Mouse (Mus musculus) midbrain, embryonic 14.5 days (tissue): Measurements from ENCODE around the gene Dennd4b. TPM values are rescaled to one million over a fixed set of nuclear protein-coding genes. Genes with fewer than 3 reads are reported as not detected.
A peak's percentile ranks its signal among the peaks of the same experiment; 100 is the strongest.

Experiments
- ATAC-seq: fragments of 200-750 bp; cut with Nextera tagmentation; 2 replicates; pipeline ENCODE4 v1.8.0; 2017; ENCODE audit warnings: moderate number of reproducible peaks, moderate library complexity; ENCODE audit not compliant: low FRiP score, low TSS enrichment
- DNase-seq: peaks from one replicate; pipeline ENCODE4 v3.0.0-alpha.2; 2015
- H3K27ac ChIP-seq: fragments of 300-500 bp; sonication (generic); replicated peaks from 2 replicates; pipeline ENCODE4 v1.5.1; 2014; ENCODE audit warnings: mild to moderate bottlenecking, low read depth, low read length, moderate library complexity
- H3K27me3 ChIP-seq: fragments of 300-500 bp; sonication (generic); 2 replicates; pipeline ENCODE4 v1.6.1; 2014; ENCODE audit warnings: low read length, control low read depth, mixed read lengths; ENCODE audit not compliant: control insufficient read depth, insufficient read depth
- H3K36me3 ChIP-seq: fragments of 300-500 bp; sonication (generic); 2 replicates; pipeline ENCODE4 v1.6.1; 2014; ENCODE audit warnings: low read length, control low read depth; ENCODE audit not compliant: control insufficient read depth, insufficient read depth
- H3K4me1 ChIP-seq: fragments of 300-500 bp; sonication (generic); 2 replicates; pipeline ENCODE4 v1.6.1; 2014; ENCODE audit warnings: mild to moderate bottlenecking, antibody characterized with exemption, low read length, control low read depth; ENCODE audit not compliant: control insufficient read depth, insufficient read depth
- H3K4me2 ChIP-seq: fragments of 300-500 bp; sonication (generic); 2 replicates; pipeline ENCODE4 v1.6.1; 2014; ENCODE audit warnings: mild to moderate bottlenecking, low read length, moderate library complexity
- H3K4me3 ChIP-seq: fragments of 300-500 bp; sonication (generic); replicated peaks from 2 replicates; pipeline ENCODE4 v1.5.1; 2014; ENCODE audit warnings: low read depth, low read length
- H3K9ac ChIP-seq: fragments of 300-500 bp; sonication (generic); replicated peaks from 2 replicates; pipeline ENCODE4 v1.6.1; 2014; ENCODE audit warnings: mild to moderate bottlenecking, low read length, moderate library complexity
- H3K9me3 ChIP-seq: fragments of 300-500 bp; sonication (generic); 2 replicates; pipeline ENCODE4 v1.6.1; 2016; ENCODE audit warnings: low read length, control low read depth, mixed read lengths; ENCODE audit not compliant: control insufficient read depth
- WGBS: fragments of 180-500 bp; shearing (Covaris S2); extraction: QIAGEN DNeasy Blood & Tissue Kit; methylation state at CpG from one replicate; pipeline ENCODE4 v1.1.7; 2014; 5-methylcytosine and 5-hydroxymethylcytosine counted together
- polyA plus RNA-seq: library from polyadenylated mRNA; unstranded; fragments of >200 nt; fragmentation: Nextera tagmentation; extraction: Ambion mirVana; gene quantifications from 2 replicates; pipeline ENCODE4 v1.2.1, GENCODE M21; 2014

Gene Dennd4b
- polyA plus RNA-seq, 1 experiment from 2014 or later, result 7.3 TPM

- peak overlapping the region; percentile 88 for H3K4me2 ChIP-seq
- peaks cover 9% of the 10 kb centered on the region for H3K4me1 ChIP-seq
- DNase-seq, result no peak
- no peak for ATAC-seq
- H3K27ac ChIP-seq, result peak overlapping the region; percentile 86
- H3K4me3 ChIP-seq, result peak overlapping the region; percentile 85
- H3K9ac ChIP-seq, result peak overlapping the region; percentile 80; the same call in 1 of the 2 replicates
- H3K9me3 ChIP-seq, result no peaks in the 10 kb centered on the region
- 16% methylated on average over 8 of the region's 8 CpGs for WGBS
- no peaks in the 10 kb centered on the region for H3K27me3 ChIP-seq
- peaks cover 19% of the 10 kb centered on the region for H3K36me3 ChIP-seq
Measured at GRCm38 (mm10) chr3:90231075-90231474, 33.9 kb upstream of the Dennd4b start.

- peak; percentile 97 for DNase-seq
- H3K4me3 ChIP-seq, result peak within 1 kb of the TSS; percentile 85
- H3K27ac ChIP-seq, result peak within 1 kb of the TSS; percentile 86
- H3K36me3 ChIP-seq, result peaks cover 26% of the 10 kb centered on the region
- no peaks in the 10 kb centered on the region for H3K9me3 ChIP-seq
- H3K27me3 ChIP-seq, result no peaks in the 10 kb centered on the region
- H3K4me2 ChIP-seq, result peak within 1 kb of the TSS; percentile 88
- peaks cover 9% of the 10 kb centered on the region for H3K4me1 ChIP-seq
- peak within 1 kb of the TSS; percentile 80 for H3K9ac ChIP-seq
- under 1% methylated on average over 61 of the region's 61 CpGs for WGBS
- ATAC-seq, result peak; percentile 98
Measured at GRCm38 (mm10) chr3:90231507-90232333, 33.3 kb upstream of the Dennd4b start, which contains the start of gene Jtb. TSS of gene Jtb (plus strand) at chr3:90231597.

GRCm38 (mm10) chr3:90241251-90241650 lies 23.7 kb upstream of the Dennd4b start:
- Histone ChIP-seq H3K9ac (no peak overlapping the region), H3K27ac (no peak overlapping the region), H3K4me1 (peaks cover 12% of the 10 kb centered on the region; the same call in 1 of the 2 replicates), H3K36me3 (peaks cover 7% of the 10 kb centered on the region), H3K27me3 (no peaks in the 10 kb centered on the region), H3K4me2 (no peak overlapping the region), H3K9me3 (no peaks in the 10 kb centered on the region), H3K4me3 (no peak overlapping the region)
- WGBS, result 82% methylated on average over 2 of the region's 2 CpGs
- ATAC-seq (no peak), DNase-seq (no peak)

- Histone ChIP-seq H3K4me2 (no peak overlapping the region), H3K27me3 (no peaks in the 10 kb centered on the region), H3K27ac (no peak overlapping the region), H3K9ac (no peak overlapping the region), H3K4me1 (peaks cover 12% of the 10 kb centered on the region; the same call in 1 of the 2 replicates), H3K9me3 (no peaks in the 10 kb centered on the region), H3K36me3 (peaks cover 2% of the 10 kb centered on the region), H3K4me3 (no peak overlapping the region)
- 85% methylated on average over 10 of the region's 10 CpGs for WGBS
- DNase-seq (no peak), ATAC-seq (no peak)
Measured at GRCm38 (mm10) chr3:90241669-90242358, 23.2 kb upstream of the Dennd4b start.

- Histone ChIP-seq H3K4me2 (peak within 1 kb of the TSS; percentile 63), H3K9ac (0 out of 2 replicates have a peak within 1 kb of the TSS, but pooled peaks have one; percentile 10), H3K36me3 (no peaks in the 10 kb centered on the region), H3K27me3 (no peaks in the 10 kb centered on the region), H3K4me1 (peaks cover 12% of the 10 kb centered on the region; the same call in 1 of the 2 replicates), H3K4me3 (peak within 1 kb of the TSS; percentile 29), H3K9me3 (no peaks in the 10 kb centered on the region), H3K27ac (peak within 1 kb of the TSS; percentile 32)
- DNase-seq (peak; percentile 81), ATAC-seq (peak; percentile 46; the same call in 1 of the 2 replicates)
- 2% methylated on average over 19 of the region's 19 CpGs for WGBS
Measured at GRCm38 (mm10) chr3:90242984-90243775, 21.8 kb upstream of the Dennd4b start, which contains the start of gene Creb3l4. TSS of gene Creb3l4 (minus strand) at chr3:90243512.

GRCm38 (mm10) chr3:90245406-90245805 lies 19.6 kb upstream of the Dennd4b start:
- WGBS, result 76% methylated on average over 2 of the region's 2 CpGs

GRCm38 (mm10) chr3:90247630-90247959 lies 17.4 kb upstream of the Dennd4b start:
- H3K9ac ChIP-seq, result peak overlapping the region; percentile 75; the same call in 1 of the 2 replicates
- H3K36me3 ChIP-seq, result peaks cover 10% of the 10 kb centered on the region; the same call in 1 of the 2 replicates
- ATAC-seq, result no peak
- H3K4me1 ChIP-seq, result peaks cover 20% of the 10 kb centered on the region
- DNase-seq, result no peak
- peak overlapping the region; percentile 83 for H3K4me2 ChIP-seq
- under 1% methylated on average over 3 of the region's 3 CpGs for WGBS
- H3K27ac ChIP-seq, result peak overlapping the region; percentile 68
- no peaks in the 10 kb centered on the region for H3K9me3 ChIP-seq
- H3K4me3 ChIP-seq, result peak overlapping the region; percentile 63
- H3K27me3 ChIP-seq, result no peaks in the 10 kb centered on the region

More at GRCm38 (mm10) chr3:90245406-90245805, 19.6 kb upstream of the Dennd4b start:
- H3K4me1 ChIP-seq, result peaks cover 21% of the 10 kb centered on the region
- H3K27ac ChIP-seq, result no peak overlapping the region
- H3K36me3 ChIP-seq, result no peaks in the 10 kb centered on the region
- no peaks in the 10 kb centered on the region for H3K27me3 ChIP-seq
- no peak overlapping the region for H3K9ac ChIP-seq
- H3K9me3 ChIP-seq, result no peaks in the 10 kb centered on the region
- ATAC-seq (no peak), DNase-seq (no peak)
- no peak overlapping the region for H3K4me3 ChIP-seq
- no peak overlapping the region for H3K4me2 ChIP-seq
